ENCODE assay signal across 8 mouse cellular contexts in the genomic region with DNA sequence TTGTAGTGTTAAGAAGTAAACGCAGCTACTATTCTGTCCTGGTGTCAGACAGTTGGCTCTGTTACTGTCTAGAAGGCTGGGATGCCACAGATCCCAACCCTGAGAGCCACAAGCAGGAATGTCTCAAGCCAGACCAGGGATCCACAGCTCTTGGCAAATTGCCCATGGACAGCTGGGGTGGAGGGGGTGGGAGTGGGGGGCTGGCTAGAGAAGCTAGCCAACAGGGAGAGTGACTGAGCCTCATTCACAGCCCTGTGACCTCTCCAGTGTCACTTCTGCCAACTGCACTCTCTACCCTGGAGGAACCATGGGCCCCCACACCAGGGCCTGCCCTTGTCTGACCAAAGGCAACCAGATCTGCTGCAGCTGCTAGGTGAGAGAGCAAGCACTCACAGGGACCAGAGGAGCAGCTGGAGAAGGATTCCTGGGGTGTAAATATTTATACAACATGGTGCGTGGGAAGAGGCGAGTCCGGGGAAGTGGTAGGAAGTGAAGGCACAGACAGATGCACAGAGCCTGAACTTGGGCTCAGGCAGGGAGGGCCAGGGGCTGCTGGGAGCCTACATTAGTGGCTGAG. TPM values are rescaled to one million over a fixed set of nuclear protein-coding genes. Genes with fewer than 3 reads are reported as not detected.
DNase-seq lines count a peak whose midpoint lies in the region; ATAC-seq and TF ChIP-seq lines count a peak whose summit lies in the region.

No protein-coding gene starts in this region.

- no peak overlapping the region for H3K27ac ChIP-seq in embryonic facial prominence, embryonic 11.5 days (replicated peaks; ENCODE audit: low read depth, low read length)
- peak overlapping the region; percentile 90 for H3K27ac ChIP-seq in intestine, embryonic 15.5 days
- peak overlapping the region; percentile 78 for H3K27ac ChIP-seq in lung, postnatal 0 days (ENCODE audit: low read length)
- no peak overlapping the region for H3K27ac ChIP-seq in thymus, adult 2 months (ENCODE audit: control insufficient read depth, insufficient read depth, low read length)

- intact Hi-C loops in left cerebral cortex, postnatal 14 days (cut with DNase I) = no loop called here

- TF ChIP-seq POLR2A in thymus, adult 2 months (IDR thresholded peaks at IDR 0.05; ENCODE audit: control insufficient read depth, extremely low read depth, insufficient read depth, low read length, poor library complexity) = no peak

- no peak overlapping the region for H3K4me3 ChIP-seq in embryonic facial prominence, embryonic 11.5 days (ENCODE audit: low read depth, low read length)
- no peak overlapping the region for H3K4me3 ChIP-seq in intestine, embryonic 15.5 days (replicated peaks)
- H3K4me3 ChIP-seq in lung, postnatal 0 days (ENCODE audit: low read depth, low read length) = no peak overlapping the region
- H3K4me3 ChIP-seq in thymus, adult 2 months (ENCODE audit: control insufficient read depth, insufficient read depth, low read length) = no peak overlapping the region

- H3K4me1 ChIP-seq in embryonic facial prominence, embryonic 11.5 days (ENCODE audit: control insufficient read depth, insufficient read depth, low read length) = no peaks in the 10 kb centered on the region
- H3K4me1 ChIP-seq in intestine, embryonic 15.5 days (replicated peaks) = peaks cover 45% of the 10 kb centered on the region
- H3K4me1 ChIP-seq in lung, postnatal 0 days (ENCODE audit: insufficient read depth, low read depth, low read length) = peaks cover 30% of the 10 kb centered on the region
- peaks cover 8% of the 10 kb centered on the region for H3K4me1 ChIP-seq in thymus, adult 2 months (replicated peaks; ENCODE audit: control insufficient read depth, insufficient read depth, low read length)

- DNase-seq in heart, adult 11 months = peak; percentile 94
- DNase-seq in heart, adult 9 months (ENCODE audit: low spot score in 2 of 2) = no peak
- peak; percentile 19 for DNase-seq in embryonic facial prominence, embryonic 11.5 days (ENCODE audit: low spot score)
- DNase-seq in lung, postnatal 0 days (ENCODE audit: low spot score) = peak; percentile 89
- no peak for DNase-seq in left cerebral cortex, postnatal 14 days (ENCODE audit: low spot score in 2 of 2)
- no peak for DNase-seq in thymus, adult 2 months
- DNase-seq in urinary bladder, postnatal 36 days (ENCODE audit: low spot score in 2 of 2) = no peak

- TF ChIP-seq EP300 in lung, postnatal 0 days (IDR thresholded peaks at IDR 0.05) = peak; percentile 77

- WGBS in embryonic facial prominence, embryonic 11.5 days = 60% methylated on average over 4 of the region's 4 CpGs
- 16% methylated on average over 4 of the region's 4 CpGs for WGBS in intestine, embryonic 15.5 days
- WGBS in lung, postnatal 0 days = 15% methylated on average over 4 of the region's 4 CpGs
- WGBS in thymus, adult 2 months = 85% methylated on average over 4 of the region's 4 CpGs

- no peak overlapping the region for H3K4me2 ChIP-seq in embryonic facial prominence, embryonic 11.5 days (ENCODE audit: low read depth, low read length)
- H3K4me2 ChIP-seq in intestine, embryonic 15.5 days (replicated peaks) = peak overlapping the region; percentile 44
- H3K4me2 ChIP-seq in lung, postnatal 0 days (replicated peaks; ENCODE audit: low read depth, low read length) = no peak overlapping the region

- H3K27me3 ChIP-seq in embryonic facial prominence, embryonic 11.5 days (ENCODE audit: control insufficient read depth, insufficient read depth, low read length) = no peaks in the 10 kb centered on the region
- no peaks in the 10 kb centered on the region for H3K27me3 ChIP-seq in intestine, embryonic 15.5 days (replicated peaks)
- H3K27me3 ChIP-seq in lung, postnatal 0 days (replicated peaks; ENCODE audit: insufficient read depth, low read length) = no peaks in the 10 kb centered on the region
- no peaks in the 10 kb centered on the region for H3K27me3 ChIP-seq in thymus, adult 2 months (ENCODE audit: control insufficient read depth, insufficient read depth, low read length)

- no peaks in the 10 kb centered on the region; the same call in 1 of the 2 replicates for H3K36me3 ChIP-seq in embryonic facial prominence, embryonic 11.5 days (replicated peaks; ENCODE audit: control insufficient read depth, insufficient read depth, low read depth, low read length)
- H3K36me3 ChIP-seq in intestine, embryonic 15.5 days = 0 out of 2 replicates have a peak, but pooled peaks cover 4% of the 10 kb centered on the region
- H3K36me3 ChIP-seq in lung, postnatal 0 days (ENCODE audit: insufficient read depth, low read length) = no peaks in the 10 kb centered on the region
- no peaks in the 10 kb centered on the region for H3K36me3 ChIP-seq in thymus, adult 2 months (ENCODE audit: control insufficient read depth, insufficient read depth, low read length)

- ATAC-seq in embryonic facial prominence, embryonic 11.5 days (replicated peaks; ENCODE audit: insufficient number of reproducible peaks, low FRiP score, low TSS enrichment, low read depth) = no peak; the same call in 1 of the 2 replicates
- peak; percentile 74 for ATAC-seq in intestine, embryonic 15.5 days
- peak; percentile 87 for ATAC-seq in lung, postnatal 0 days

- TF ChIP-seq CTCF in lung, postnatal 0 days (IDR thresholded peaks at IDR 0.05) = no peak
- TF ChIP-seq CTCF in thymus, adult 2 months (IDR thresholded peaks at IDR 0.05; ENCODE audit: borderline replicate concordance, control insufficient read depth, extremely low read depth, insufficient read depth, low read length, poor library complexity) = no peak

- H3K9me3 ChIP-seq in embryonic facial prominence, embryonic 11.5 days (replicated peaks; ENCODE audit: control insufficient read depth, low read length) = no peaks in the 10 kb centered on the region
- no peaks in the 10 kb centered on the region for H3K9me3 ChIP-seq in intestine, embryonic 15.5 days
- H3K9me3 ChIP-seq in lung, postnatal 0 days (ENCODE audit: low read length) = no peaks in the 10 kb centered on the region

- H3K9ac ChIP-seq in embryonic facial prominence, embryonic 11.5 days (replicated peaks; ENCODE audit: low read length) = no peak overlapping the region
- no peak overlapping the region; the same call in 1 of the 2 replicates for H3K9ac ChIP-seq in intestine, embryonic 15.5 days
- no peak overlapping the region for H3K9ac ChIP-seq in lung, postnatal 0 days (replicated peaks; ENCODE audit: low read depth)

RNA-seq across cellular contexts. Expression of gene Zfp36l1, which starts 10.5 kb away (rescaled TPM):
- polyA plus RNA-seq in embryonic facial prominence, embryonic 11.5 days (2014; fragmentation: Nextera tagmentation; extraction: Ambion mirVana) = 154 and 160 TPM in 2 replicates
- 95.8 and 107 TPM in 2 replicates for polyA plus RNA-seq in intestine, embryonic 15.5 days (2015; fragmentation: Nextera tagmentation; extraction: Ambion mirVana)
- 123 and 145 TPM in 2 replicates for polyA plus RNA-seq in lung, postnatal 0 days (2015; fragmentation: Nextera tagmentation; extraction: Ambion mirVana)
- 10 to 100 TPM; 36.3 to 39.5 TPM for total RNA-seq in left cerebral cortex, postnatal 14 days (2021)
- polyA plus RNA-seq in thymus, adult 2 months (2012; rRNA removed) = 253 and 297 TPM in 2 replicates

Comparison
In these comparisons a context has a peak if more than half of its experiments do, and no peak if none do; other contexts are left out.
1. DNase-seq: peak in heart, adult 11 months (single experiment), embryonic facial prominence, embryonic 11.5 days (single experiment) and lung, postnatal 0 days (single experiment); none in heart, adult 9 months (0 of 2), left cerebral cortex, postnatal 14 days (0 of 2), thymus, adult 2 months (single experiment) and urinary bladder, postnatal 36 days (0 of 2).
2. H3K27ac ChIP-seq: peak in intestine, embryonic 15.5 days (single experiment) and lung, postnatal 0 days (single experiment); none in embryonic facial prominence, embryonic 11.5 days (single experiment) and thymus, adult 2 months (single experiment).